Mouse (Mus musculus) MEL (cell line): ENCODE results near the gene Myh9.

Experiments used
- BHLHE40 ChIP-seq: IDR thresholded peaks from 2 replicates; pipeline ENCODE4 v1.6.1; 2012; ENCODE audit warnings: low read depth, mild to moderate bottlenecking, inconsistent platforms, low read length, improper control_type of control experiment, borderline replicate concordance
- MAX ChIP-seq: IDR thresholded peaks from 2 replicates; pipeline ENCODE4 v1.6.1; 2011; ENCODE audit warnings: low read length, improper control_type of control experiment
- POLR2A ChIP-seq, 2 experiments: IDR thresholded peaks; 2 replicates each; pipeline ENCODE4 v1.6.1; 2011 to 2012; ENCODE audit warnings: low read length in 2 of 2, mild to moderate bottlenecking in 2 of 2, control low read depth in 1 of 2, improper control_type of control experiment in 1 of 2, low read depth in 1 of 2, moderate library complexity in 1 of 2; ENCODE audit not compliant: control insufficient read depth in 1 of 2, insufficient read depth in 1 of 2, poor library complexity in 1 of 2

DNA sequence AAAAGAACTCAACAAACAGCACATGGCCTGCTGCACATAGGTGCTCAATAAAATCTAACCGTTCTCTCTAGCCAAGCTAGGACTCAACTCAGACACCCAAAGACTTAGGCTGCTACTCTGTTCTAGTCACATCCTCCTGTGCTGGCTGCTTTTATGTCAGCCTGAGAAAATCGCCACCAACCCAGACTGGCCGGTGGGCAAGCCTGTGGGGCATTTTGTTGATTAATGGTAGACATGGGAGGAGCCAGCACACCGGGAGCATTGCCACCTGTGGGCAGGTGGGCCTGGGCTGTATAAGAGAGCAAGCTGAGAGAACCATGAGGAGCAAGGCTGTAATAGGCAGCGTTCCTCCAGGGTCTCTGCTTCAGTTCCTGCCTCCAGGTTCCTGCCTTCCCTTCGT, 8.2 kb downstream of the Myh9 start:
- TF ChIP-seq BHLHE40, result no peak
- TF ChIP-seq MAX, result no peak
- no peak for TF ChIP-seq POLR2A (IDR thresholded peaks at IDR 0.05; ENCODE audit: control insufficient read depth in 1 of 2, insufficient read depth in 1 of 2, low read depth in 1 of 2, low read length in 2 of 2, poor library complexity in 1 of 2)
